Mouse (Mus musculus) left cerebral cortex, adult 2 months (tissue): ENCODE results near the gene Igsf11. TPM values are rescaled to one million over a fixed set of nuclear protein-coding genes. Genes with fewer than 3 reads are reported as not detected.

Source experiments
- DNase-seq, 2 experiments: peaks; one replicate each; pipeline ENCODE4 v3.0.0; 2021 to 2022; ENCODE audit warnings: low spot score in 2 of 2, mixed read lengths in 1 of 2; ENCODE audit errors: extremely low spot score in 1 of 2
- H3K27ac ChIP-seq: fragments of 200-600 bp; 2 replicates; pipeline ENCODE4 v1.8.1; 2022
- H3K4me3 ChIP-seq: fragments of 200-600 bp; 2 replicates; pipeline ENCODE4 v1.8.1; 2022
- CTCF ChIP-seq: fragments of 200-600 bp; IDR thresholded peaks from 2 replicates; pipeline ENCODE4 v1.8.1; 2022; ENCODE audit warnings: antibody characterized with exemption, mild to moderate bottlenecking, moderate library complexity
- intact Hi-C: fragments of 180-260 bp; cut with DNase I; formaldehyde crosslinking; loops from one replicate; pipeline ENCODE4 v1.15.1; 2025
- long read RNA-seq, 2 experiments: library from polyadenylated mRNA; stranded (forward); transcript quantifications; one replicate each; pipeline ENCODE4 v2.0.0; 2021; ENCODE audit warnings: borderline mapping rate in 2 of 2
- total RNA-seq, 2 experiments: library from RNA; stranded (reverse); gene quantifications; 2 replicates each; pipeline ENCODE4 v1.2.3; 2021

Igsf11 gene
- total RNA-seq: 10 to 100 TPM; 37.7 to 49.5 TPM
- long read RNA-seq, experiment 1, transcript Igsf11-201 (7 exons, 3,443 nt): major isoform, 40 of 49 reads
- long read RNA-seq, experiment 1, partial matches to known transcripts: 1 of 49 reads
- long read RNA-seq, experiment 1, other reads (novel, unspliced or antisense): 7 of 49 reads
- long read RNA-seq, experiment 2, transcript Igsf11-201 (7 exons, 3,443 nt): major isoform, 32 of 40 reads
- long read RNA-seq, experiment 2, partial matches to known transcripts: 0 of 40 reads
- long read RNA-seq, experiment 2, other reads (novel, unspliced or antisense): 8 of 40 reads

DNA sequence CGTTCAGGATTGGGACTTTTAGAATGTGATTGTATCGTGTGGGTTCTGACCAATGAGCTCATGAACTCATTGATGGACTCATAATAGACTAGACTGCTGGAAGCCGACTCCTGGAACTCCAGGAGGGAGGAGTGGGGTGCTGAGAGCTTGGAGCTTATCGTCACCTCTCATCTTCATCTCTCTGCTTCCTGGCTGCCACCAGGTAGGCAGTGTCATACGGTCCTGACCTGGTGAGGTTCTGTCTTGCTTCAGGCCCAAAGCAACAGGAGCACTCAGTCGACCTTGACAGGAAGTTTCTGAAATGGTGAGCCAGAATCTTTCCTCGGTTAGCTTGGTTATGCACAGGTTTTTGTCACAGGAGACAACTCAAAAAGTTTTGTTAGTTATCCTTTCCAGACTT, at the start of gene Igsf11:
Gene Igsf11 (plus strand): TSS at position 301 of the 400 bp plus-strand sequence.
- Histone ChIP-seq H3K4me3 (no peak within 1 kb of the TSS), H3K27ac (no peak within 1 kb of the TSS)
- intact Hi-C loops: no loop called here
- no peak for DNase-seq
- no peak for TF ChIP-seq CTCF

GRCm38 (mm10) chr16:38858120-38858749, 34.2 kb upstream of the Igsf11 start:
- DNase-seq: no peak
- Histone ChIP-seq H3K4me3 (no peak overlapping the region), H3K27ac (no peak overlapping the region)
- intact Hi-C loops: loop anchor here (1.0 to 2.0 kb wide), 3 partner anchors 45 to 195 kb away; no protein-coding TSS in a partner anchor
- peak; percentile 73 for TF ChIP-seq CTCF

DNA sequence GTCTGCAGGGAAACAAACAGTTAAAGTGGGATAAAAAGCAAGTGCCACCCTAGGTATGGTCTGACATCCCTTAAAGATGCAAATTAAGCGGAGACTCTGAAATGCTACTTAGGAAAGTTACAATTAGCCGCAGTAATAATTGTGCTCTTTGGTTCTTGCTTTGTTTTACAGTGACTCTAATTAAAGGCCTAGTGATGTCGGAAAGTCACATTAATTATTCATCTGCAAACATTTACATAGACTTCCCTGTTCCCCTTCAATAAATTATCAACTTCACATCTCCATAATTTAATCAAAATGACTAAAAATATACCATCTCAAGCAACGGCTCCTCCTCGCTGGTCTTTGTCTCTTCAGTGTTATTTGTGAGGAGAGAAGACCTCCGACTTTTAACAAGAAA, 31.9 kb upstream of the Igsf11 start:
- Histone ChIP-seq H3K27ac (no peak overlapping the region), H3K4me3 (no peak overlapping the region)
- intact Hi-C loops: no loop called here
- TF ChIP-seq CTCF: no peak
- DNase-seq: no peak

GRCm38 (mm10) chr16:38864358-38864757, 28.1 kb upstream of the Igsf11 start:
- intact Hi-C loops: no loop called here
- no peak for DNase-seq

DNA sequence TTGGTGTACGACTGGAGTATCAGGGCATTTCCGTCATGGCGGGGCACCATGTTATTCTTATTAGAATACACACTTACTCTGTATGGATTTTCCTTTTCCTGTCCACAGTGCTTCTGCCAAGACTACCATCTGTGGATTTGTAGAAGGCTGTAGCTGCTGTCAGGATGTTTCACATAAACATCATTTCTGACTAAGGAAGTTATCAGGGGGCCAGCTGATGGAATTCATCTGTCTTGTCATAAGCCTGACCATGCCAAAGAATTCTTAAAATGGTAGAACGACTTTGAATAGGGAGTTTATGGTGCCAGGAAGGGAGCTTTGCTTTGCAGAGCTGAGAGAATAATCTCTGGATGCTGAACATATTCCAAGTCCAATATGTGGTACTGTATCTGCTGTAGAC, 19.2 kb upstream of the Igsf11 start:
- H3K4me3 ChIP-seq: no peak overlapping the region
- intact Hi-C loops: loop anchor here (5.0 kb wide), 1 partner anchor 89 kb away; no protein-coding TSS in a partner anchor
- TF ChIP-seq CTCF: no peak
- H3K27ac ChIP-seq: peak overlapping the region; percentile 79; the same call in 1 of the 2 replicates
- no peak for DNase-seq

More at GRCm38 (mm10) chr16:38864358-38864757, 28.1 kb upstream of the Igsf11 start:
- Histone ChIP-seq H3K27ac (no peak overlapping the region), H3K4me3 (no peak overlapping the region)
- no peak for TF ChIP-seq CTCF

- H3K27ac ChIP-seq: peak overlapping the region; percentile 79
- peak; percentile 33 to 36 for DNase-seq
- intact Hi-C loops: loop anchor here (2.0 to 5.0 kb wide), 2 partner anchors 28 to 88 kb away; no protein-coding TSS in a partner anchor
These were observed 18.0 kb upstream of the Igsf11 start for GRCm38 (mm10) chr16:38874481-38874880.

DNA sequence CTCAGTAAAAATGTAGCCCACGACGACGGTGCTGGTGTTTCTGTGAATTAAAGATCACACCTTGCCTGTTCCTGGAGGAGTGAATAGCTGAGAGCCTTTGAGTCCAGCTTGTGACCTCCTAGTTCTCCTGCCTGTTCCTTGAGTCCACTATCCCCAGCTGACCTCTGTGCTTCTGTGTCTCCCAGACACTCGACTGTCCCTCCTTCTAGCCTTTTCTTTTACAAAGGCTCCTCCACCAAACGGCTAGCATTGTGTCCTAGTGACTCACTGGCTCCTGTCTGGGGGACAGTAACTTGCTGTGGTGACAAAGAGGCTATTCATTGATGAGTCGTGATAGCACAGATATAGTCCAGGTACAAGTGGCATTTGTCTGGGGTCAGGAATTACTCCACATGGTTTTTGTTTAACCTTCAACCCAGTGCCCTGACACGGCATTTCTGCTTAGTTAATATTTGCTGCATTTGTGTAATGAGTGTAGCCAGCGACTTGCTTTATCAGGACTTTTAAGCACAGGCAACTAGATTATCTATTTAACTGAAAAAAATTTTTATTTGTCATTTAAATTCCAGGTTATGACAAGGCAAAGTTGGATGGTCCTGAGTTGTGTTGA, 6.5 kb downstream of the Igsf11 start:
- intact Hi-C loops: no loop called here
- no peak for DNase-seq
- Histone ChIP-seq H3K4me3 (no peak overlapping the region), H3K27ac (no peak overlapping the region)
- TF ChIP-seq CTCF: no peak

More at GRCm38 (mm10) chr16:38874481-38874880, 18.0 kb upstream of the Igsf11 start:
- H3K4me3 ChIP-seq: no peak overlapping the region
- TF ChIP-seq CTCF: no peak

DNA sequence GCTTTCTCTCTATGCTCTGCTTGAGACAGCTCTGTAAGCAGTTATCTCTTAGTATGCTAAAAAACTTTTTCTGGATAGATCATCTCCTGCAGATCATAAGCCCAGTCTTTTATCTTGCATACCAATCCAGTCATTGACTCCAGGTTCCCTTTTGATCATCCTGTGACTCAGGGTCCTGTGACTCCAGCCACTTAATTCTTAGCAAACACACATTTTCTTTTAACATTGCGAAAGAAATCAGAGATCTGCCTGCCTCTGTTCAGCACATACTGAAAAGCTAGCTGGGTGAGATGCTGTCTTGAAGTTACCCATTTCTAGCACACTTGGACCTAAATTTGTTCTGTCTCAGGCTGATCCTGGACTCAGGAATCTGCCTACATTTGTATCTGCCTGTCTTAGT, 7.6 kb downstream of the Igsf11 start:
- intact Hi-C loops: no loop called here
- no peak for DNase-seq
- no peak overlapping the region for H3K27ac ChIP-seq
- TF ChIP-seq CTCF: no peak
- H3K4me3 ChIP-seq: no peak overlapping the region

- peak overlapping the region; percentile 85 for H3K4me3 ChIP-seq
- DNase-seq: peak; percentile 92 to 97
- intact Hi-C loops: loop anchor here (1.0 to 2.0 kb wide), 5 partner anchors 27 to 147 kb away; no protein-coding TSS in a partner anchor
- peak; percentile 96 for TF ChIP-seq CTCF
- H3K27ac ChIP-seq: peak overlapping the region; percentile 91
These were observed 9.8 kb downstream of the Igsf11 start for GRCm38 (mm10) chr16:38902111-38902778.

DNA sequence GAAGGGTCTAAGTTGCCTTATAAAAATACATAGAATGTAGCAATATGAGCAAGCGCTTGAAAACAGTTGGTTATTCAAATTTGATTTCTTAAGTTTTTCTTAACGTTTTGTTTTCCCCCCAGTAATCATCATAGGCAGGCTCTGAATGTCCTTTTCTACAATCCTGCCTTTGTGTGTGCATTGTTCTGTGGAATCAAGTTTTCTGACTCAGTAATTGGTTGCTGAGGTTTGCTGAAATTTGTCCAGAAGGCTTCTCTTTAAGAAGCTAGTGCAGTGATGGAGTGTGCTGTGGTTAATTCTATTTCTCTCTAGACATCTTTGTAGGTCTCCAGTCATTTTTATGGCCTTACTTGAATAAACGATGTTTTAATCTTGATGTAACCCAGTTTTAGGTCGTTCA, 10.5 kb downstream of the Igsf11 start:
- H3K4me3 ChIP-seq: peak overlapping the region; percentile 85
- TF ChIP-seq CTCF: no peak
- DNase-seq: no peak
- intact Hi-C loops: loop anchor here (2.0 kb wide), 4 partner anchors 28 to 80 kb away; no protein-coding TSS in a partner anchor
- peak overlapping the region; percentile 91 for H3K27ac ChIP-seq

DNA sequence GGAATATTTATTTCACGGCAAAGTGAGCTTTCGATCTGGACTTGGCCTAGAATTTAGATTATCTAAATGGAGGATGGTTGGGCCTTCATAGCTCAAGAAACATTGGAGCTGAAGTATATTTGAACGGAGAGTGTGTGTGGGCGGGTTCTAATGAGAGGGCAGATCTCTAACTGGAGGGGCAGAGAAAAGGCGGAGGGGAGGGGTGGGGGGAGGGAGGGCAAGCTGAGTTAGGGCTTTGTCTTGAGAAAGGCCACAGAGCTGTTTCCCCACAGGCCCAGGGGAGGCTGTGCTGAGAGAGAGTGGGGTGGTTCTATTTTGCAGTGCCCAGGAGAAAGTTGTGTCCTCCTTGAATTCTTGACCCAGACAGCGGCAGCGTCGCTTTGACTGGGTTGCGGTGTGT, 11.7 kb downstream of the Igsf11 start:
- no peak for TF ChIP-seq CTCF

More for the DNA sequence above, 11.7 kb downstream of the Igsf11 start:
- intact Hi-C loops: no loop called here
- Histone ChIP-seq H3K27ac (peak overlapping the region; percentile 91), H3K4me3 (peak overlapping the region; percentile 85)
- no peak for DNase-seq
